Mouse (Mus musculus): ENCODE measurements around the gene Zbtb44.

Zbtb44 gene

DNA sequence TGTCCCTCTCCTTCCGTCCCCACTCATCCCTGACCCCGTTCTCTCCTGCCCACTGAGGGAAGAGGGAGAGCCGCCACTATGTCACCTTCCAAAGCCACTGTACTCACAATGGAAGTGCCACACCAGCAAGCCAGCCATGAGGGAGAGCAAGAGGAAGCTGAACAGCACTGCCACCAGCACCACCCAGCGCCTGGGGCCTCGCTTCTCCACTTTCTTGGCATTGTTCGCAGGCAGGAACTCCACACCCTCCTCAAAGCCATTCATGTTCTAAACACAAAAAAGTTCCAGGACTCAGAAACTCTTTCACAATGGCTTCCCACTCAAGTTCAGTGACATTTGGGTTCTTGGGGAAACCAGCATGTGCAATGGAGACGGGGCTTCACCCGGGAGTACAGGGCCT lies 78.0 kb downstream of the Zbtb44 start:
- DNase-seq (ENCODE audit: low spot score in 2 of 2): no peak

DNA sequence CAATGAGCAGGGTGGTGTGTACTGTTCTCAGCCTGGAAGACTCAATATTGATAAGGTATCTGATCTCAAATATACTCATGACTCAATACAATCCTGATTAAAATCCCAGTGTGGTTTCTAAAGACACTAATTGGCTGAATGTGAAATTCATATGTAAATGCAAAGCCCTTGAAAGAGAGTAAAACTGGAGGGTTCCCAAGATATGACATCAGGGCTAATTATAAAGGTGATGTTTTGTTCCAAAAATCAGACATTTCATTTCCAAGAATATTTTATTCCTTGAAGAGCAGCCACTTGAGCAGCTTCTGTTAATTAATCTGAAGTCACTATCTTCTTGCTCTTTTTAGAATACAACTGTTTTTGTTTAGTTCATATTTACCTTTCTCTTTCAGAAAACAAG lies 85.1 kb downstream of the Zbtb44 start:
- no peak for DNase-seq (ENCODE audit: low spot score in 2 of 2)

DNA sequence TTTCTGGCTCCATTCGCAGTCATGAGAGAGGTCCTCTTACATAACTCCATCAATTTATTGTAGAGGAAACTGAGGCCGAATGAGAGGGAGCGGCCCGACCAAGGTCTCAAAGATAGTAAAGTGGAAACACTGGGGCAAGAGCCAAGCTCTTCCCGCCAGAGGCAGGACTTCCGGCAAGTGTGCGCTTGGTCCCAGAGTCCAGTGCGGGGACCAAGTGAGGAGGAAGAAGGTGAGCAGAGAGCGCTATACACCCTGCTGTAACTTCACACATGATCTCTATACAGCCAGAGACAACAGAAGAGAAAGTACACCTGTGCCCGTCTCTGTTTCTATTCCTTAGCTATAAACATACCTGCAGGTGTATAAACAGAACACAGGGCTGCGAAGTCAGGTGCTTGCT lies 86.6 kb downstream of the Zbtb44 start:
- DNase-seq (ENCODE audit: low spot score in 2 of 2): no peak

DNA sequence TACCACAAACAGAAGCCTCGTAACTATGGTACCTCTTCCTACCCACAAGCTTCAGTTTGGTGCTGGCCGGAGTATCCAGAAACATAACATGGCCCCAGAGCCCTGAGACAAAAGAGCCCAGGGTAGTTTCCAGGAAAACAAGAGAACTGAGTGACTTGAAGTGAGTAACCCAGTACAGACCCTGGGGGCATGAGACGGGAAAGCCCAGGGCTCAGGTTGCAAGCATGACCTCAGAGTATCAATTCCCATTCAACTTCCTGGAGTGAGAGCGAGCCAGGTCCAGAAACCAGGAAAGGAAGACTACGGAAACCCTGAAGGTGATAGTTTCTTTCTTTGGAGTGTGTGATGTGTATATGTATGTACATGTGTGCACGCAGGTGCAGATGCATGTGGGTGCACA lies 87.0 kb downstream of the Zbtb44 start:
- no peak for DNase-seq (ENCODE audit: low spot score in 2 of 2)

DNA sequence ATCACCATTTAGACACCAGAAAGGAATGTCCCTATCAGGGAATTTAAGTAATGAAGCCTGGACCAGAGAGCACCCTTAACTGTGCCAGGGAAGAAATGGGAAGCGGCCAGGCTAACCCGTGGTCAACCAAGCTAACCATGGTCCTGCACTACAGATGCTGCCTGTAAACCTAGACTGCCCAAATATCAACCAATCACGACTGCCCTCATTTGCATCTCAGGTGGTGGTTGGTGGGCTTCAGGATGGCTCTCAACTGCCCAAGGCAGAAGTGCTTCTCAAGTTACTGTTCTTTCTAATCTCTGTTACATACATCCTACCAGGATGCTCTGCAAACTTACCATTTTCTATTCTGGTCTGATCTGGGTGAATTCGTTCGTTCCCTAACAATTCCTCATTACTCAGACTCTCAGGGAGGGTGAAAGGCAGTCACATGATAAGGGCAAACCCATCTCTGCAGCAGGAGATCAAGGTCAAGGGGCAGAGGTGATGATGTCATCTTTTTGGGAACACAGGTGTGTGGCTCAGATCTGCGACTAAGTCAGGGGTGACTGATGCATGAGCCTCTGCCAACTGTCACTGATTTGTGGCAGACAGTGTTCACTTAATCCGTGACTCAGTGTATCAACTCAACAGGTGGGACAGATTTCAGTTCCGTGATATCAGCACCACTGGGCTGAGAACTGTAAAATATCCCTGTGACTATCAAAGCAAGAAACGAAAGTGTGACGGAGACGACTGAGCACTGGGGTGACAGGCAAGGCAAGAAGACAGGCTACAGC lies 88.3 kb downstream of the Zbtb44 start:
- DNase-seq (ENCODE audit: low spot score in 2 of 2): no peak

DNA sequence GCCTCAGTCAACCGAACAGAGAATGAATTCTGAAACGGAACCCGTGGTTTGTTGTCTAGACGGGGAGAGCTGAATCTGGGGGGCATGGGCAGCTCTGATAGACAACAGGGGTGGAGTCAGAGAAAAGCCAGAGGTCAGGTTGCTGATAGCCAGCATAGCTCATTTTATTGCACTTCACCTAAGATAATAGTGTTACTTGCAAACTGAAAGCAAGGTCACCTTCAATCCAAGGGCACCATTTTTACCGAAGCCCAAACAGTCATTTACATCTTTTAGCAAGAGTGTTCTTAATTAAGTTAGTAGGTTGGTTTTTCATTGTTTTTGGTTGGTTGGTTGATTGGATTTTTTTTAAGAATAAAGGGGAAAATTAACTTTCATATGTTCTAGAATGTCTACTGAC lies 89.0 kb downstream of the Zbtb44 start:
- no peak for DNase-seq (ENCODE audit: low spot score in 2 of 2)

DNA sequence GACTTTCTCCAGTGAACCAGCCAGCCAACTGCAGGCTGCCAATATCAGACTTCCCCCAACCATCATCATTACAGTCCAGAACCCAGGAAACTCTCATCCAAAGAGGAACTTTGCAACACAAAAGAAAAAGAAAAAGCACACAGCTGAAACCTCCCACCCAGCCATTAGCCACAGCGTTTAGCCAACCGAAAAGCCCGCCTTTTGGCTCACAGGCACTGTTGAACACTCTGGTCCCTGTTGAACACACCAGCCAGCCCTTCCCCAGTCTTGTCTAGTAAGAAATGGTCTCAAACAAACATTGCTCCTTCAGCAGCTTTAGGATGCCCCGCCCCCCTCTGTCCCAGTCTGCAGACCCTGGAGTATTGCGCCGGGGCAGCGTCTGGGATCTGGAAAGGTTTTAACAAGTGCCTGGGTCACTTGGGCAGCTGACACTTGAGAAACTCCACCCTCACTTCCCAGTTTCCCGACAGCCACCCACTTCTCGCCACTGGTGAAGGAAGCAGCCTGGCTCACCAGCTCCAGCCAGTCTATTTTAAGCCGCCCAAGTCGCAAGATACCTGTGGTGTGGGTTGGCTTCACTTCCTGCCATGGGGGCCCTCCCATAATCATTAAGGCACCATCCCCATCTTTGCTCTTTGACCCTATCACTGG lies 89.6 kb downstream of the Zbtb44 start:
- no peak for DNase-seq (ENCODE audit: low spot score in 2 of 2)

DNA sequence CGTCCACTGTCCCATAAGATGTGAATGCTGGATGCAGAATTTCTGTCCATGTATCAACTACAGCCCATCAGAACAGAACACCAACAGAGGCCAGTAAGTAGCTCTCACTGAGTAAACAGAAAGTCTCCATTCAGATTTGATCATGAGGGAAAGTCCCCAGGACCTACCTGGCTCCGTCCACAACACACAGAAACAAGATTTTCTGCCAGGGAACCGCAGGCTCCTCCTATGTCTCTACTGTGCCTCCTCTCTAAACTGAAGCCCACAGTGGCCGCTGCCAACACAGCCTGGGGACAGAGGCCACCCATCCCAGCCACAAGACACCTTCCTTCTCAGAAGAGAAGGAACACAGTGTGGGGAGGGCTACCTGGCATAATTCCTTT lies 90.1 kb downstream of the Zbtb44 start:
- DNase-seq (ENCODE audit: low spot score in 2 of 2): no peak

DNA sequence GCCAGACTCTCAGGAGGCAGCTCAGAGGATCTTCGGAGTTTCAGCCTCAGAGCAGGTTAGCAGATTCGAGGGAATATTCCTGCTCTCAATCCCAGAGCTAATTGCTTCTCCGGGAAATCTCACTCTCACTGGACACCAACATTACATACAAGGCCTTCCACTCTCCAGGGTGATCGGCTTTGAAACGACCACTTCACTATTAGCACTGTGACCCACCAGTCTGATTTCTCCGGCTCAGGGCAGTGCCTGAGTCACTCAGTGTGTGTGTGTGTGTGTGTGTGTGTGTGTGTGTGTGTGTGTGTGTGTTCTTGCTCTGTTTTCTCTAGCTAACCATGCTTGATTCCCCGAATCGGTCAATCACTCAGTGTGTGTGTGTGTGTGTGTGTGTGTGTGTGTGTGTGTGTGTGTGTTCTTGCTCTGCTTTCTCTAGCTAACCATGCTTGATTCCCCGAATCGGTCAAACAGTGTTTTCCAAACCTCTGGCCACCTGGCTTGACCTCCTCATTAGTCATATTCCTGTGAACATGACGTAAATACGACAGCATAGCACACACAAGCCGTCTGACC lies 92.1 kb downstream of the Zbtb44 start:
- no peak for DNase-seq (ENCODE audit: low spot score in 2 of 2)
